Mouse (Mus musculus) left cerebral cortex, adult 8-10 months (tissue): Measurements from ENCODE around the gene Wnk1. TPM values are rescaled to one million over a fixed set of nuclear protein-coding genes. Genes with fewer than 3 reads are reported as not detected.
A peak's percentile ranks its signal among the peaks of the same experiment; 100 is the strongest.
"Not testable (repeated sequence)": the region's sequence is repeated elsewhere in the genome, so short reads cannot be mapped to it uniquely, and the experiment has no call there.

ENCODE experiments used
- DNase-seq, 2 experiments: peaks; one replicate each; pipeline ENCODE4 v3.0.0; 2022; ENCODE audit warnings: low spot score in 2 of 2
- total RNA-seq, 4 experiments: library from RNA; stranded (reverse); gene quantifications; 2 replicates each; pipeline ENCODE4 v1.2.4; 2022

Wnk1 gene
- 100 to 1,000 TPM; 191 to 267 (median 227) TPM for total RNA-seq

DNA sequence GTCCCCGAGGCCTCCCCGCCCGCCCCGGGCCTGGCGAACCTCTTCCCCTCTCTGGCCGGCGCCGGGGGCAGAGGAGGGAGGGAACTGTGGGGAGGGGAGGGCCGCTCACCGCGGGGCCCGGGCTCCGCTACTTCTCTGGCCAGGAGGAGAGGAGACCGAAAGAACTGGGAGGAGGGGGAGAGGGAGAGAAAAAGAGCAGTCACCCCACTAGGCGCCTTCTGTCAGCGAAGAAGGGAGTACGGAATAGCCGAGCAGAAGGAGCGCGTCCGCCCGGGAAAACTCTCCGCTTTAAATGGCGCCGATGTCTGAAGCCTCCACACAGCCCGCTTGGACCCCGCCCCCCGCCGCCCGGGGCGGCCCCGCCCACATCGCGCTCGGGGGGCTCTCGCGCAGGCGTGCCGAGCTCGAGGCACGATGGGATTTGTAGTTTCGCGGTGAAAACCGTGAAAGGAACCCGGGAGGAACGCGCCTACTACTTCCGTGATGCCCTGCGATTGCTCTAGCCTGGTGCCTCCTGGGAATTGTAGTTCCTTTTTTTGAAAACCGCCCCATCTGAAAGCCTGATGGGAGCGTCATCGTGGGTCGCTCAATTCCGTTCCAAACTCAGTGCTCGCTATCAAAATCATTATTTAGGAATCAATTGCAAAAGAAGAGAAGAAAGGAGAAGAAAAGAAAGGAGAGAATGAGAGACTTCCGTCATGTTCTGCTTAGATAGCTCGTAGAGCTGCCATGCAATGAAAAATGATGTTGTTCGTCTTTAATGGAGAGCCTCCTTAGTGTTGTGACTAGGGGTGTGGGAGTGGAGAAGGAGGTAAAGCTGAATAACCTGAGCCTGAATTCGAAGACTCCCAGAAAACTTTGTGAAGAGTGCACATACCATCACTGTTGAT lies at the start of gene Wnk1:
TSS of gene Wnk1 (minus strand) at position 307 of the 890 bp plus-strand sequence.
- peak; percentile 91 to 98 for DNase-seq

DNA sequence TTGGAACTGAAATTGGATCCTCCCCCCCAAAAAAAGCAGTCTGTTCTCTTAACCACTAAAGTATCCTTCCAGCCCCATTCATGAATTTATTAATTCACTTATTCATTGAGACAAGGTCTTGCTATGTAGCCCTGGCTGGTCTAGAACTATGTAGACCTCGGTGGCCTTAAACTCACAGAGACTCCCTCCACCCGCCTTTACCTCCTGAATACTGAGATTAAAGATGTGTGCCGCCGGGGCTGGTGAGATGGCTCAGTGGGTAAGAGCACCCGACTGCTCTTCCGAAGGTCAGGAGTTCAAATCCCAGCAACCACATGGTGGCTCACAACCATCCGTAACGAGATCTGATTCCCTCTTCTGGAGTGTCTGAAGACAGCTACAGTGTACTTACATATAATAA lies 48.6 kb upstream of the Wnk1 start:
- not testable (repeated sequence) for DNase-seq

DNA sequence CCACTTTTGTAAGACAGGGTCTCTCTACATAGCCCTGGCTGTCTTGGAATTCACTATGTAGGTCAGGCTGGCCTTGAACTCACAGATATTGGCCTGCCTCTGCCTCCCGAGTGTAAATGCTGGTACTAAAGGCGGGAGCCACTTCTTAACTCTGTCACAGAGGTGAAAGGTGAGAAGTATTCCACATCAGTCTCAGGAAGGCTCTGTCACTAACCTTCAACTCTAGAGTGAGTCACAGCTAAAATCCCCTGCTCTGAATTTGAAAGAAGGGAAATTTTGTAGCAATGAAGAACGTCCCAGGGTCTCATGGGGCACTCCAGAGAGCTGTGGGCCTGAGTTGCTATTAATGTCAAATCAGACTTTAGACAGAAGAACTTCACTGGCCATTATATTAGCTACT lies 47.4 kb upstream of the Wnk1 start:
- DNase-seq: no peak

DNA sequence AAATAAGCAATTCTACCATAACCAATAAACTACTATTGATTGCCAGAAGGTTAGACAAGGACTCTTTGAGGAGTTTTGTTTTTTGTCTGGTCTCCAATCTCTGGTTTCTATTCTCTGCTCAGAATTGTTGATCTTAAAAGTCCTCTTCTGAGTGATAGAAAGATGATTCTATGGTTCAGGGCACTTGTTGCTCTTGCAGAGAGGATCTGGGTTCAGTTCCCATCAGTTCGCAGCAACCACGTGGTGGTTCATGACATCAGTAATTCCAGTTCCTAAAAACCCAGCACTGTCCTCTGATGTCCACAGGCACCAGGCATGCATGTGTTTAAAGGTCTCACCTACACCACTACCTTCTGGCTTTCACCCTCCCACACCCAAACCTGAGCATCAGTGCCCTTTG lies 46.5 kb upstream of the Wnk1 start:
- no peak for DNase-seq

DNA sequence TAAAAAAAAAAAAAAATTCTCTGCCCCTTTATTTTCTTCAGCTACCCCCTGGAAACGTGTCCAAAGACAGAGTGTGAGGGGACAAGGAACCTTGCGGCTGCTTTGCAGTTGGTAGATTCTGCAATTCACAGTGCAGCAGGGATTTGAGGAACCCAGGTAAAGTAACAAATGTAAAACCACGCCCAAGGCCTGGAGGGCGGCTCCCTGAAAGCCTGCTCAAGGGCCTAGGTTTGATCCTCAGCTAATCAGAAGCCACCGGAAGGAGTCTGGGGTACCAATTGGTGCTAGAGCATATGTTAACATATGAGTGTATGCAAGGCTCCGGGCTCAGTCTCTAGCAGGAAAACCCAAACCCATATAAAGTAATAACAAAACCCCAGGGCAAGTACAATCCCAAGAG lies 45.0 kb upstream of the Wnk1 start:
- DNase-seq: no peak

DNA sequence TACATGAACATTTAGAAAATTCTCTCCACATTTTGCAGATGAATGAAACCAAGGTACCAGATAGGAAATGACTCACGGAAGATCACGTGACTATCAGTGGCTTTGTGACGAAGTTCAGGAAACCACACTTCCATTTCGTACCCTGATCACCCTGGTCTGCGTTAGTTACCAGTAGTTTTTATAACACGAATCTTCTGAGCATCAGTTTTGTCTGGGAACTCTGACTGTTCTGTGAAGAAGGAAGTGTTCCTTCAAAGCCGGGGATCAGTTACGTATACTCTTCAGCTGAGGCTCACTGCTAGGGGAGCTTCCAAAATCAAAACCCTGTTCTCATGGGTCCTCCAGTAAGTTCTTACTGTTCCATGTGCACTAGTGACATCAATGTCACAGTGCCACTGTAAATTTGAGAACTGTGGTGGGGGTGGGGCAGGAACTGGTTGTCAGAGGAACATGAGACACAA lies 44.5 kb upstream of the Wnk1 start:
- no peak for DNase-seq

DNA sequence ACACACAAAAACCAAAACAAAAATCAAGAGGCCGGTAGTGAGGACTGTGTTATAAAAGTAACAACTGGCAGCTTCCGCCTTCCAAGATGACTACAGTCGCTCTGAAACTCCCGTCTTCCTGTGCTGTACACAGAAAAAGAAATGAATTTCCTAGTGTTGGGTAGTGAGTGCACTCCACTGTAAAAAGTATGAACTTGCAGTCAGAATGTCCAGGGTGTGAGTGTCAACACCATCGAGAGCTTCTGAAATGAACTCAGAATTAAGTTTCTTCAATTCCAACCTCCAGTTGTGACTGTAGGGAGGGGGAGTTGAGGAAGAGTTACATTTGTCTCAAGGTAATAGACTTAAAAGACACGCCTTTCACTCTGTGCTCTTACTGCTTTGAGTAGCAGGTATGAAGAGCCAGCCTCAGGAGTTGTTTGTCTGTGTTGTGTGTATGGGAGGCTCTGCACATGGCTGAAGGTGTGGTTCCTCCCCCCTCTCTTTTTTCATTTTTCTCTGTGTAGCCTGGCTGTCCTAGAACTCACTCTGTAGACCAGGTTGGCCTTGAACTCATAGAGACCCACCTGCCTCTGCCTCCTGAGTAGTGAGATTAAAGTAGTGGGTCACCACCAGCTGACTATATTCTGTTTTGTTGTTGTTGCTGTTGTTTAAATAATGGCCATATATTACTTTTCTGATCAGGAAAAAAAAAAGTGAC lies 43.9 kb upstream of the Wnk1 start:
- DNase-seq: no peak

DNA sequence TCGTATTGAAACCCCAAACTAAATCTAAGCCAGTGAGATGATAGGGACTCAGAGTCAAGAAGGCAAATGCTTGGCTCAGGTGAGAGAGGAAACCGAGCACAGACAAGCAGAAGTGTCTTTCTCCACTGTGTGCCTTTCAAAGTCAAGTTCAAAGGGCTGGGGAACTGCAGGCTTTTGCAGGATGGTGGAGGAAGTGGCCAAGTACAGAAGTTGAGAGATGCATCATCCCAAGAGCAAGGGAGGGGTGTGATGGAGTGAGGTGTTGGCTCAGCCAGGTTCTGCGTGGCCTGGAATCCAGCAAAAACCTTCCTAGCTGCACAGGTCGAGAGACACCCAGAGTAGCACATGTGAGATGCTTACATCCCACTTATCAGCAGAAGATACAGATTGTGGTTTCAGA lies 43.0 kb upstream of the Wnk1 start:
- DNase-seq: no peak

DNA sequence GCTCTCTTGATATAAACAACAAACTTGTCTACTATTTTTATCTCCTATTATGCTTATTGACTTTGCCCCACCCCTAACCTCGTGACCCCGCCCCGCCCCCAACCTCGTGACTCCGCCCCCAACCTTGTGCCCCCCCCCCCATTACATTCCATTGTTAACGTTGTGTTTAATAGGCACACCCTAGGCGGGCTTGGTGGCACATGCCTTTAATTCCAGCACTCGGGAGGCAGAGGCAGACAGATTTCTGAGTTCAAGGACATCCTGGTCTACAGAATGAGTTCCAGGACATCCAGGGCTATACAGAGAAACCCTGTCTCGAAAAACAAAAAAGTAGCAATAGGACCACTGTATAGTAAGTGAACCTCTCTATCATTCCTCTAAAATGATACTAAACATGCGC lies 41.1 kb upstream of the Wnk1 start:
- no peak for DNase-seq

DNA sequence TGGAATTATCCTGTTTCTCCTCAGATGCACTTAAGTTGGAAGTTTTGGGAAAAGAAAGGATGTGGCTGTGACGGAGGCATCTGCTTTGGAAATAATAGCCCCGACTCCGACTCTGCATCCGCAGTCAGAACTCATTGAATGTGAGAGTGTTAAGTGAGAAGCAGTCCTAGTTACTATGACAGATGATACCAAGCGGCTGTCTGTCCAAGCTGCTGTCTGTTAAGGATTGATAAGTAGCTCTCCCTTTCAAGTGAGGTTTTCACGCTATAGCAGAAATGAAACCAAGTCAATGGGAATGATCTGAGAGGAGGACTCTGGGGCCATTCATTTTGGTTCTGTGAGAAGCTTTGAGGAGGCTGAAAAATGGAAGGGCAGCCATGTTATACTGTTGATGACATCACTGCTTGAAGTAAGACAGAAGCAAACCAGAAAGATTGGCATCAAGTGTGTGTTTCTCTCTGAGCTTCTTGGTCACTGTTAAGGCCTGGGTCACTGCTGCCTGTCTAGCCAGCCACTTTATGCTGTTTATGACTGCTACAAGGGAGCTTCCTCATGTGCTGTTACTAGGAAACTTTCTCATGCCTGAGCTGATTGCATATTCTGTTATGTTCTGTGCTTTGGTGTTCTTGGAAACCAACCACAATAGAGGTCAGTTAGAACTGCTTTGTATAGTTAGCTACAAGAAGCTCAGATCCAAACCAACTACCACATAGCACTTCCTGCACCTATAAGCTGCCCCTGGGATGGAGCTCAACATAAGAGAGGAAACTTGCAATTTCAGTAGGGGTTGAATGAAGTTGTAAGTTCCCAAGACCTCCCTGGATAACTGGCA lies 38.4 kb upstream of the Wnk1 start:
- DNase-seq: no peak

DNA sequence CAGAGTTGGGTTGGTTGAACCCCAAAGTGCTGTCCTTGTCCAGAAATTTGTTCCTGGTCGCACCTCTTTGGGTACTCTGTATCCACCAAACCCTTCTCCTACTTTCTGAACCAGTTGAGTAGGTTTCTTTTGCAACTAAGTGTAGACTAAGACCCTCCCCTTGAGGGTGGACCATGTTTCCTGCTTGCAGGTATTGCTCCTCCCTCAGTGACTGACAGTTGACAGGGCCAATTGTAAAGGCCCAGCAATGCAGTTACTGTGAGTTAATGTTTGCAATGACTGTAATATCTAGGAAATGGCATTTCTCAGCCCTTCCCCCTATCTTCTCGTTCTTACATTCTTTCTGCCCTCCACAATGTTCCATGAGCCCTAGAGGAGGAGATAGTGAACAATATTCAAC lies 34.2 kb upstream of the Wnk1 start:
- DNase-seq: no peak

DNA sequence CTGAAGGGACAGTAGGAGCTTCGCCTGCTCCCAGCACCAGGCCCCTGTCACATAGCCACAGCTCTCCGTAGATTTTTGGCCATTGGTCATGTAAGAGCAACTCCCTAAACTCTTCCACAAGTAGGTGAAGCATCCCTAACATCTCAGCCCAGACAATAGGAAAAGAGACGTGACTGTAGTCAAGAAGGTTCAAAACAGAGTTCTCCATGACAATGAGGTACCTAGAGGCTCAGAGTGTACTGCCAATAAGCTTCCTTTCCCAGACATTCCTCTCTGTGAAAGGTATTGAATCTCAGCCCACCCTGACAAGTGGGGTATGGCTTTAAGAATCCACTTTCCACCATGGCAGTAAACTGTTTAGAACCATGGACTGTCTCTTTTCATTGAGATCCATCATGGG lies 31.1 kb upstream of the Wnk1 start:
- no peak for DNase-seq

DNA sequence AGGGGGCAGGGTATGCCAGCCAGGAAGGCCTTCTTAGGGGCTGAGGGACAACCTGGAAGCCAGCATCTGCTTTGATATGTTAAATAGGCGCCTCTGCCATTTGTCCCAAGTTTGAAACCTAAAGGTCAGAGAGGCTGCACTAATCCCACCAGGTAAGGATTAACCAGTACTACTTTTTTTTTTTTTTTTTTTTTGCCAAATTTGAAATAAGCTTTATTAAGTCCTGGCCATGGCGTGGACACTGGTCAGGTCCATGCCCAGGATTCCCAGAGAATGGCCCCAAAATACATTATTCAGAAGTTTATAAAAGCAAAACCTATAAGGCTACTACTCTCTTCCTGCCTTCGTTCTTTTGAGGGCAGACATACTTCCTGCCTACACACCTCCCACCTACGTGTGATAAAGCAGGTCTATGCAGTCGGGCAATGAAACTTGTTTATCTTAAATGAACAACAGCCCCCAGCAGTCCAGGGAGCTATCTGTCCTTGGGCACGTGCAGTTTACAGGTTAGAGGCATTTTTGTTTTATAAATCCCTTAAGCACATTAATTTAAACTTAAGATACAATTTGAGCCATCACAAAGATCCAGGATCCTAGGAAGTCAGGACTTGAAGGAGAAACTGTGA lies 27.2 kb upstream of the Wnk1 start:
- DNase-seq: no peak

DNA sequence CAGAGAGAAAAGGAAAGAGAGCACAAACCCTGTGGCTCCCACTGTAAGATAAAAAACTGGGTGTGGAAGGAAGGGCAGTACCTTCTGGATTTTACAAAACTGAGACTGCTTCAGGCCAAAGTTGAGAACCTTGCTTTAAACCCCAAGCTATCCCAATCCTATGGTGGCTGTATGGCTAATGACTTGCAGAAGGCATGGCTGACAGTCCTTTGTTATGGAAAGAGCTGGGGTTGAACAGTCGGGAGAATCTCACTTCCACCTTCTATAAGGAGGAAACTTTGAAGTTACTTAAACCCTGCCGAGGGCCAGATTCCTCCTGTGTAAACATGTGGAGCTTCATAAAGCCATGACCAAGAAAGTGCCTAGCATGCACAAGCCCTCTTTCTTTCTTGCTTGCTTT lies 26.2 kb upstream of the Wnk1 start:
- DNase-seq: no peak

DNA sequence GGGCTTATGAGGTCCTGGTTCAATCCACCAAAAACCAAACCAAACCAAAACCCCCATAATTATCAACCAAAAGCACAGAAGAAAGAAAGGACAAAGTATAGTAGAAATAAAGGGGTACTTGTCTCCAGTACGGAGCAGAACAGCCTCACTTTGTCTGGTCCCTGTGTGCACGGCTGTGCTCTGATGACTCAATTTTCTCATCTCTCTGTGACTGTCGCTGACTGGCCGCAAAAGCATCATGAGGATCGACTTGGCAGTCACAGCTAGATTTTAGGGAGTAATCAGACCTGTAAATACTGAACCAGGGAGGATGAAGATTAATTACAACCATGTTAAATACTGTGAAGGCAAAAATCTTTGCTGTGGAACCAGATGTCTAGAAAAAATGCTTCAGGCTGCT lies 24.5 kb upstream of the Wnk1 start:
- DNase-seq: peak in 1 of 2 experiments; percentile 25

DNA sequence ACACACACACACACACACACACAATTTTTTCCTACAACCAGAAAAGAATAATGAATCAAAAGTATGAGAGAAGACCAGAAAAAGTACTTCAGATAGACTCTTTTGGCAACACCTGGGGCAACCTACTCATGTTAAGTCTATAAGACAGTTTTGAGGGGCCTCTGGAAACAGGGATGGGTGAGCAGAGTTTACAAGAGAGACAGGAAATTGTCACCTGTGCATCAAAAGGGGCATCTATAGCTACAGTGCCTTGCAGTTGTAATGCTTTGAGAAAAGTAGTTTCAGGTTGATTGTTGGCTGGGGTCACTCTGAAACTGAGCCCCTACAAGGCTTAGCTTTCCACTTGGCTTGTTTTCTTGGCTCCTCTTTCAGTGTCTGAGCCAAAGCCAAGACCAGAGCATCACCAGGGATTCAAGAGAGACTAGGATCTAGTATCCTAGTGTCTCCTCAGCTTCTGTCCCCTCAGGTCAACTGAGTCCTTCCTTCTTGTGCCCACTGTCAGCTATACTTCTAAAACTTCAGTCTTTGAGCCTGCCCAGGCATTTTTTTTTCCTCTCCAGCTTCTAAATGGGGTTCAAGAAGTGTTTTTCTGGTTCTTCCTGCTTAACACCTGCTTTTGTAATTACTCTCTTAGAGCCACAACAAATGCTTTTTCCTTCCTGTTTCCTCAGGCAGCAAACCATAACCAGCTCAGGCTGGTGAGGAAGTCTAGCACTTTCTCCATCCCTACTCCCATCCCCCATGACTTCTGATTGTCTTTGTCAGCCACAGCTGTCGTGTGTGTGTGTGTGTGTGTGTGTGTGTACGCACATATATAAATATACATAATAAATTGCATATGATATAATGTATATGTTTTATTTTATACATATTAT lies 17.4 kb upstream of the Wnk1 start:
- DNase-seq: no peak

DNA sequence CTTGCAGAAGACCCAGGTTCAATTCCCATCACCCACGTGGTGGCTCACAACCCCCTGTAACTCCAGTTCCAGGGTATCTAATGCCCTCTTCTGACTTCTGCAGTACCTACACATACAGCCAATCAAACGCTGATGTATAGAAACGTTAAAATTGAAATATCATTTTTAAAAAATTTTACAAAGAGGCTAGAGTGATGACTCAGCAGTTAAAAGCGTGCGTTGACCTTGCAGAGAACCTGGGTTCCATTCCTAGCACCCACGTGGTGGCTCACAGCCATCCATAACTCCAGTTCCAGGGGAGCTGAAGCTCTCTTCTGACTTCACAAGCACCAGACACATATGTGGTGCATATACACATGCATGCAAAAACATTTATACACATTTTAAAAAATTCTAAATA lies 15.9 kb upstream of the Wnk1 start:
- DNase-seq: no peak

DNA sequence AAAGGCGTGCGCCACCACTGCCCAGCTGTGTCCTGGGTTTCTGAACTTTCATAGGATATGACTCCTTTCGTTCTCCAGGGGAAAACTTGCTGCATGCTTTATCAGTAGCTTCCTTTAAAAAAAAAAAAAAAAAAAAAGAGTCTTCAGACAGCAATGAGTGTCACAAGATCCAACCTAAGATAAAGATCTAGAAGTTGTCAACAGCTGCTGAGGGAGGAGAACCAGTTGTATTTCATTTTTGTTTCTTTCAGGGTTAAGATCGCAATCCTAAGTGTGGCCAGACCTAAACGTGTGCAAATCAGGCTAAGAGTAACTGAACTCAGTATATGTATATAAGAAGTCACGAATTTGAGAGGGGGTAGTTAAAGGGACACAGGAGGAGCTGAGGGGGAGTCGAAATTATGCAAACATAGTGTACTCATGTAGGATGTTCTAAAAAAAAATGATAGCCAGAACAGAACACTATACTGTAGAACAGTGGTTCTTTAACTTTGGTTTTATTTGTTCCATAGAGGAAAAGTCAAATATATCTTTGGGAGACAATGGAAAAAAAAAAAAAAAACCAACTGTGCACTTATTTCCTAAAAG lies 9.3 kb upstream of the Wnk1 start:
- DNase-seq: no peak

DNA sequence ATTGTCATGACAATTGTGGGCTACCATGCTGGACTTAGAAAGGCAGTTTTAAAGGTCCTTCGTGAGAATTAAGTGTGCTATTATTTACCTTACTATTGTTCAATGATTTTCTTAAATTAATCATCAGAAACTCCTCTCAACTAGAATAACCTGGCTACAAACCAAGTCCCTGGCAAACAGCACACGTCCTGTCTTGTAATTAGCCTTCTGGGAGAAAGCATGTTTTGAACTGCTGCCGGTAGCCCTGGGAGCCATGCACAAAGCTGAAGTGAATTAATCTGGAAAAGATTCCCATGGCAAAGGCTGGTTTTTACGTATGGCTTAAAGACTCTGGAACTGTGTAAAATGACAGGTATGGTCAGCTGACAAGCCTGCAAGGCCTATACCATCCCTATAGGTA lies 6.9 kb upstream of the Wnk1 start:
- no peak for DNase-seq

DNA sequence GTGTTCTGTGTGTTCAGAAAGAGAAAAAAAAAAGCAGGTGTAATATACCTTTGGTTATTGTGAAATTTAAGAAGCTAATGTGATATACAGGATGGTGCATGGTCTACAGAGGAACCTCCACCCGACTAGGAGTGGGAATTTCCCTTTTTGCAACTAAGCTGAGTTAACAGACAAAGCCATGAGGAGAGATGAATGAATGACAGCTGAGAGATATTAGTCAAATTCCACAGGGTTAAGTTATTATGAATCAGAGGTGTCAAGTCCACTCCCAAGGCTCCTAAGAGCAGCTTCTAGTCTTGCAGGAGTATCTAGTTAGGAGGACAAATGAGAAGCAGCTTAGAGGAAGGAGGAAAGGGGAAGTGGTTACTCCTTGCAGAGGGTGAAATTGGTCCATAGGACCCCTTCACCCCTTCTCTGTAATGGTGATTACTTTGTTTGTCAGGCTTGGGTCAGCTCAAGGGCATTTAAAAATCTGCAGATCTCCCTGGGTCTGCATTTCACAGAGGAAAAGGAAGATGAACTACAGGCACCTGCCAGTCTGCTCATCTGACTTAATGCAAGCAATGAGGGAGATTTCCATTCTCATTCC lies 4.3 kb upstream of the Wnk1 start:
- no peak for DNase-seq
